Mouse (Mus musculus) heart, postnatal 0 days (tissue): ENCODE results near the gene Msto1. TPM values are rescaled to one million over a fixed set of nuclear protein-coding genes. Genes with fewer than 3 reads are reported as not detected.
"Not testable (repeated sequence)": the region's sequence is repeated elsewhere in the genome, so short reads cannot be mapped to it uniquely, and the experiment has no call there.

Experiments used
- ATAC-seq: fragments of 200-750 bp; cut with Nextera tagmentation; 2 replicates; pipeline ENCODE4 v1.8.0; 2017; ENCODE audit warnings: low read depth, moderate number of reproducible peaks, moderate library complexity; ENCODE audit not compliant: insufficient read depth
- DNase-seq: peaks from one replicate; pipeline ENCODE4 v3.0.0-alpha.2; 2016; ENCODE audit warnings: low spot score
- H3K27ac ChIP-seq: fragments of 300-500 bp; sonication (generic); 2 replicates; pipeline ENCODE4 v1.5.1; 2014; ENCODE audit warnings: low read depth, mild to moderate bottlenecking
- H3K27me3 ChIP-seq: fragments of 300-500 bp; sonication (generic); 2 replicates; pipeline ENCODE4 v1.6.1; 2014; ENCODE audit warnings: low read length, mixed read lengths; ENCODE audit not compliant: control insufficient read depth, insufficient read depth
- H3K36me3 ChIP-seq: fragments of 300-500 bp; sonication (generic); replicated peaks from 2 replicates; pipeline ENCODE4 v1.6.1; 2014; ENCODE audit warnings: low read length, mixed read lengths; ENCODE audit not compliant: control insufficient read depth, insufficient read depth
- H3K4me1 ChIP-seq: fragments of 300-500 bp; sonication (generic); 2 replicates; pipeline ENCODE4 v1.6.1; 2014; ENCODE audit warnings: antibody characterized with exemption; ENCODE audit not compliant: control insufficient read depth, insufficient read depth
- H3K4me2 ChIP-seq: fragments of 300-500 bp; sonication (generic); 2 replicates; pipeline ENCODE4 v1.6.1; 2014; ENCODE audit warnings: low read depth, mild to moderate bottlenecking, low read length, moderate library complexity
- H3K4me3 ChIP-seq: fragments of 300-500 bp; sonication (generic); 2 replicates; pipeline ENCODE4 v1.5.1; 2014; ENCODE audit warnings: low read depth, low read length
- H3K9ac ChIP-seq: fragments of 300-500 bp; sonication (generic); replicated peaks from 2 replicates; pipeline ENCODE4 v1.6.1; 2014; ENCODE audit warnings: low read depth, low read length, mixed read lengths
- H3K9me3 ChIP-seq: fragments of 300-500 bp; sonication (generic); replicated peaks from 2 replicates; pipeline ENCODE4 v1.6.1; 2016; ENCODE audit warnings: low read length; ENCODE audit not compliant: control insufficient read depth
- CTCF ChIP-seq: IDR thresholded peaks from 2 replicates; pipeline ENCODE4 v1.5.1; 2016; ENCODE audit warnings: antibody characterized with exemption, control low read depth, low read depth
- EP300 ChIP-seq: IDR thresholded peaks from 2 replicates; pipeline ENCODE4 v1.6.1; 2016; ENCODE audit warnings: antibody characterized with exemption, low read depth
- WGBS: fragments of 180-500 bp; shearing (Covaris S2); extraction: QIAGEN DNeasy Blood & Tissue Kit; methylation state at CpG from one replicate; pipeline ENCODE4 v1.1.7; 2014; 5-methylcytosine and 5-hydroxymethylcytosine counted together
- polyA plus RNA-seq: library from polyadenylated mRNA; unstranded; fragments of >200 nt; fragmentation: Nextera tagmentation; extraction: Ambion mirVana; gene quantifications from 2 replicates; pipeline ENCODE4 v1.2.1, GENCODE M21; 2015
- total RNA-seq: library from RNA; depleted of rRNA; stranded (reverse); fragments of >200 nt; gene quantifications from 2 replicates; pipeline ENCODE4 v1.2.3, GENCODE M21; 2014; ENCODE audit warnings: low replicate concordance; rRNA removed

The Msto1 gene
- total and polyA plus RNA-seq, 2 experiments from 2014 or later: 36.6 to 51.9 TPM

GRCm38 (mm10) chr3:88868449-88868848, 45.4 kb downstream of the Msto1 start:
- not testable (repeated sequence) for H3K9ac ChIP-seq

GRCm38 (mm10) chr3:88867177-88867576, 46.6 kb downstream of the Msto1 start:
- not testable (repeated sequence) for H3K27me3 ChIP-seq, H3K27ac ChIP-seq, H3K4me3 ChIP-seq, H3K9me3 ChIP-seq, H3K9ac ChIP-seq, H3K4me2 ChIP-seq, ATAC-seq, DNase-seq, H3K4me1 ChIP-seq
- no CpG with 5 or more reads among the region's 8 CpGs for WGBS
- peaks cover 32% of the 10 kb centered on the region for H3K36me3 ChIP-seq

More at GRCm38 (mm10) chr3:88868449-88868848, 45.4 kb downstream of the Msto1 start:
- WGBS: no CpG with 5 or more reads among the region's 4 CpGs
- not testable (repeated sequence) for H3K27ac ChIP-seq, H3K9me3 ChIP-seq, H3K4me3 ChIP-seq, H3K4me2 ChIP-seq, H3K4me1 ChIP-seq, H3K27me3 ChIP-seq, DNase-seq
- peaks cover 22% of the 10 kb centered on the region for H3K36me3 ChIP-seq
- peak; percentile 78 for ATAC-seq

- H3K27ac ChIP-seq, H3K4me3 ChIP-seq, H3K9me3 ChIP-seq, H3K27me3 ChIP-seq, DNase-seq, H3K4me2 ChIP-seq, H3K4me1 ChIP-seq, H3K9ac ChIP-seq: not testable (repeated sequence)
- peak; percentile 78 for ATAC-seq
- WGBS: no CpG with 5 or more reads among the region's 3 CpGs
- H3K36me3 ChIP-seq: peaks cover 37% of the 10 kb centered on the region
Observed at GRCm38 (mm10) chr3:88866735-88867134, 47.1 kb downstream of the Msto1 start.

GRCm38 (mm10) chr3:88862129-88862528, 51.7 kb downstream of the Msto1 start:
- Histone ChIP-seq H3K9me3 (no peaks in the 10 kb centered on the region), H3K36me3 (peaks cover 79% of the 10 kb centered on the region), H3K27me3 (no peaks in the 10 kb centered on the region), H3K9ac (no peak overlapping the region), H3K4me1 (no peaks in the 10 kb centered on the region), H3K4me2 (no peak overlapping the region), H3K27ac (no peak overlapping the region), H3K4me3 (no peak overlapping the region)
- TF ChIP-seq EP300 (no peak), CTCF (no peak)
- no peak for ATAC-seq
- DNase-seq: no peak
- WGBS: 93% methylated on average over 3 of the region's 3 CpGs

- no peak for ATAC-seq
Observed at GRCm38 (mm10) chr3:88855837-88856236, 58.0 kb downstream of the Msto1 start.

More at GRCm38 (mm10) chr3:88855837-88856236, 58.0 kb downstream of the Msto1 start:
- Histone ChIP-seq H3K4me2 (no peak overlapping the region), H3K4me1 (no peaks in the 10 kb centered on the region), H3K27ac (no peak overlapping the region), H3K9ac (no peak overlapping the region), H3K36me3 (peaks cover 61% of the 10 kb centered on the region), H3K27me3 (no peaks in the 10 kb centered on the region), H3K4me3 (no peak overlapping the region), H3K9me3 (no peaks in the 10 kb centered on the region)
- DNase-seq: no peak
- no peak for TF ChIP-seq CTCF
- TF ChIP-seq EP300: no peak
- WGBS: 42% methylated on average over 6 of the region's 6 CpGs

Other genes with a start within 250 kb of the Msto1 start
- gene Khdc4, start 228.2 kb downstream of the Msto1 start, total RNA-seq: 96.2 and 102 TPM in 2 replicates
- 44.4 and 46.2 TPM in 2 replicates for gene Khdc4, start 228.2 kb downstream of the Msto1 start, polyA plus RNA-seq
- 65.8 and 82.6 TPM in 2 replicates for gene Rit1, start 197.2 kb downstream of the Msto1 start, total RNA-seq
- gene Rit1, start 197.2 kb downstream of the Msto1 start, polyA plus RNA-seq: 85.4 and 119 TPM in 2 replicates
- gene Syt11, start 138.8 kb downstream of the Msto1 start, total RNA-seq: 3.5 and 13.4 TPM in 2 replicates
- gene Syt11, start 138.8 kb downstream of the Msto1 start, polyA plus RNA-seq: 3.2 and 4.7 TPM in 2 replicates
- 16.3 and 18.4 TPM in 2 replicates for gene Gon4l, start 78.8 kb downstream of the Msto1 start, total RNA-seq
- gene Gon4l, start 78.8 kb downstream of the Msto1 start, polyA plus RNA-seq: 3.8 and 4.2 TPM in 2 replicates
- 17.1 and 17.6 TPM in 2 replicates for gene Ash1l, start 36.6 kb upstream of the Msto1 start, total RNA-seq
- gene Ash1l, start 36.6 kb upstream of the Msto1 start, polyA plus RNA-seq: 9.7 and 10.1 TPM in 2 replicates
- 79.5 and 98.6 TPM in 2 replicates for gene Dap3, start 37.2 kb upstream of the Msto1 start, total RNA-seq
- gene Dap3, start 37.2 kb upstream of the Msto1 start, polyA plus RNA-seq: 152 and 155 TPM in 2 replicates
- 8.7 and 9.8 TPM in 2 replicates for gene Rusc1, start 179.3 kb upstream of the Msto1 start, total RNA-seq
- gene Rusc1, start 179.3 kb upstream of the Msto1 start, polyA plus RNA-seq: 8.5 and 8.6 TPM in 2 replicates
- gene Gm43738, start 187.1 kb upstream of the Msto1 start, total RNA-seq: not detected in 2 replicates
- gene Gm43738, start 187.1 kb upstream of the Msto1 start, polyA plus RNA-seq: not detected in 2 replicates
- gene Fdps, start 188.0 kb upstream of the Msto1 start, total RNA-seq: 111 and 131 TPM in 2 replicates
- gene Fdps, start 188.0 kb upstream of the Msto1 start, polyA plus RNA-seq: 72.8 and 81.1 TPM in 2 replicates
- gene Pklr, start 222.1 kb upstream of the Msto1 start, total RNA-seq: not detected in 2 replicates
- gene Pklr, start 222.1 kb upstream of the Msto1 start, polyA plus RNA-seq: 0.04 TPM in 1 of 2 replicates, not detected in the other
- gene Hcn3, start 246.2 kb upstream of the Msto1 start, total RNA-seq: 1.1 TPM in 1 of 2 replicates, not detected in the other
- gene Hcn3, start 246.2 kb upstream of the Msto1 start, polyA plus RNA-seq: 0.15 and 0.32 TPM in 2 replicates